Mouse (Mus musculus) forelimb bud, embryonic 11.5 days (tissue): ENCODE measurements at regions not wholly inside any gene's neighbourhood (a gene's known extent, or its start where the extent isn't known, plus 50 kb on each side); places are given as distances from the start of the nearest gene placed in this dataset.

Experiments
- DNase-seq: peaks from one replicate; pipeline ENCODE4 v3.0.0-alpha.2; 2012; ENCODE audit warnings: low read depth, low spot score

- DNase-seq: peak; percentile 30
Observed at GRCm38 (mm10) chr9:33915349-33916056, 570.2 kb upstream of the Kirrel3 start.

DNA sequence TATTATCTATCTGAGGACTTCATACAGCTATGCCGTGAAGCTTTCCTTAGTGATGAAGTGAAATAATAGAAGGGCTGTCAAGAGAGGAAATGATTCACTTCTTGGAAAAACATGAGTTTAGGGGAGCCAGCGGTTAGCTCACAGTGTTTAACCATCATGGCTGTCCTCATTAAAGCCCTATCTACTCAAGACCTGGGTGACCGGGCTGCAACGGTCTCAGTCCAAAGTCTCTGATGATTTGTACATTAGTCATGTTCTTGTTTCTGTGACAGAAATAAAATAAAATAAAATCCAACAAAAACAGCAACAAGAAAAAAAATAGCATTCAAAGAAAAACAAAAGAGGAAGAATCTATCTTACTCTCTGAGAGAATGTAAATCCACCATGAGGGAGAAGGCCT, 555.4 kb upstream of the Kirrel3 start:
- no peak for DNase-seq

DNA sequence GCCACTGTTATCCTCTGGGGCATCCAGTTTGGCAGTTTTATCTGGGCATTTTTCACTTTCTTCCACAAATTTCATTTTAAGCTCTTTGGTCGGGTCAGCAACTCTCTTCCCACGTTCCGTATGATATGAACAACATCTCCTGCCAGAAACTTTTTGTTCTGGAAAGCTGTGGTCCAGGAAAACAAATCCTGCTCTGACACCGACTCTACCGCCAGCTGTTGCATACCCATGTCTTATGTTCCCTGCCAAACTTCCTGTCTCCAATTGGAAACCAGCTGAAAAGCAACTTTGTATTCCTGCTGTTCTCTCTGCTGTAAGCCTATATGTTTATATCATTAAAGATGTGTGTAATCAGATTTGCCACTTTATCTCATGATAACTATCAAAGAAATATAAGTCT, 551.6 kb upstream of the Kirrel3 start:
- no peak for DNase-seq

DNA sequence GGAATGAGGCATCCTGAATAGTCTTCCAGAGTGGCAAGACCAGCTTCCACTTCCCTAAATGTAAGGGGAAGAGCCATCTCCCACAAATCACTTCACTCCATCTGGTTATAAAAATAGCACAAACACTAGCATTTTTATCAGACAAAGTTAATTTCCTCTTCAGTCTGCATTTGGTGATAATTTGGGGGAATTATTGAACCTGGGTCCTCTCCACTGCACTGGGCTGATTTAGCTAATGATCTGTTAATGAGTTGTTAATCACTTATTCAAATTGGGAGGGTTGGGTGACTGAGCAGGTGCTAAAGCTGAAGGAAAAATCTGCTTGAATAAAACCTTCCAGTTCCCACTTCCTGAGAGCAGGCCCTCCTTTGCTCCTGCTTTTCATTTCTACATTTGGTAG, 531.4 kb upstream of the Kirrel3 start:
- DNase-seq: no peak
